Comparison of ENCODE assay signal across 10 mouse cellular contexts in genomic region chr13:64318355-64318754, GRCm38 (mm10). TPM values are rescaled to one million over a fixed set of nuclear protein-coding genes. Genes with fewer than 3 reads are reported as not detected.
A peak's percentile ranks its signal among the peaks of the same experiment; 100 is the strongest.
DNase-seq lines count a peak whose midpoint lies in the region; ATAC-seq and TF ChIP-seq lines count a peak whose summit lies in the region.
"Had no signal": no experiment of that assay in that cellular context is flagged by ENCODE, and none has a peak within 500 bp of the region (broad histone marks: within the 10 kb centered on the region; RNA-seq: fewer than 3 reads in every experiment).

No protein-coding gene starts in this region.

- WGBS in liver, adult 2 months, result 26% methylated on average over 2 of the region's 2 CpGs
- 78% methylated on average over 2 of the region's 2 CpGs for WGBS in liver, embryonic 11.5 days
- 60% methylated on average over 2 of the region's 2 CpGs for WGBS in intestine, postnatal 0 days

- H3K4me1 ChIP-seq in liver, adult 2 months (ENCODE audit: control insufficient read depth, insufficient read depth, low read length), result peaks cover 10% of the 10 kb centered on the region
- no peaks in the 10 kb centered on the region for H3K4me1 ChIP-seq in liver, embryonic 11.5 days (replicated peaks; ENCODE audit: control insufficient read depth, insufficient read depth, low read length)
- no peaks in the 10 kb centered on the region for H3K4me1 ChIP-seq in intestine, postnatal 0 days (replicated peaks; ENCODE audit: control insufficient read depth, insufficient read depth, low read length)
- H3K4me1 ChIP-seq: limb, embryonic 15.5 days had no signal

- no peaks in the 10 kb centered on the region for H3K36me3 ChIP-seq in liver, adult 2 months (ENCODE audit: control insufficient read depth, insufficient read depth, low read length)
- no peaks in the 10 kb centered on the region for H3K36me3 ChIP-seq in liver, embryonic 11.5 days (ENCODE audit: control insufficient read depth, insufficient read depth, low read length)
- H3K36me3 ChIP-seq in intestine, postnatal 0 days (ENCODE audit: control insufficient read depth, insufficient read depth), result no peaks in the 10 kb centered on the region
- H3K36me3 ChIP-seq: limb, embryonic 15.5 days had no signal

- no peaks in the 10 kb centered on the region for H3K9me3 ChIP-seq in liver, embryonic 11.5 days (ENCODE audit: control insufficient read depth, low read length)
- no peaks in the 10 kb centered on the region for H3K9me3 ChIP-seq in intestine, postnatal 0 days (ENCODE audit: control insufficient read depth)
- H3K9me3 ChIP-seq: limb, embryonic 15.5 days; megakaryocyte, embryonic 14.5 days had no signal

- no peaks in the 10 kb centered on the region for H3K79me2 ChIP-seq in liver, adult 2 months (ENCODE audit: control insufficient read depth, insufficient read depth, low read length)

- H3K27ac ChIP-seq in liver, adult 2 months (replicated peaks; ENCODE audit: insufficient read depth, low read depth, low read length), result no peak overlapping the region
- H3K27ac ChIP-seq in liver, embryonic 11.5 days (ENCODE audit: low read depth, low read length), result no peak overlapping the region
- H3K27ac ChIP-seq in intestine, postnatal 0 days (ENCODE audit: low read depth, low read length), result no peak overlapping the region
- H3K27ac ChIP-seq: limb, embryonic 15.5 days had no signal

- peak; percentile 40 to 62 for DNase-seq in cerebellum, postnatal 14 days
- no peak for DNase-seq in cerebellum, adult 9-11 months
- peak; percentile 81 for DNase-seq in liver, adult 2 months (ENCODE audit: extremely low read depth, low read depth, low spot score)
- no peak for DNase-seq in liver, embryonic 11.5 days (ENCODE audit: low spot score)
- DNase-seq in adrenal gland, postnatal 36 days, result peak; percentile 58 to 79
- DNase-seq in kidney, postnatal 25 days, result peak; percentile 78 to 87
- DNase-seq in layer of hippocampus, adult 11-12 months (ENCODE audit: low spot score), result no peak

- TF ChIP-seq POLR2A in liver, adult 2 months (IDR thresholded peaks at IDR 0.05; ENCODE audit: extremely low read depth, insufficient read depth, low read length), result no peak

- no peak overlapping the region for H3K9ac ChIP-seq in liver, adult 2 months (ENCODE audit: low read depth, low read length)
- no peak overlapping the region for H3K9ac ChIP-seq in liver, embryonic 11.5 days (ENCODE audit: low read depth, low read length)
- no peak overlapping the region for H3K9ac ChIP-seq in intestine, postnatal 0 days (ENCODE audit: low read depth, low read length)
- H3K9ac ChIP-seq: limb, embryonic 15.5 days had no signal

- ATAC-seq in liver, embryonic 11.5 days (replicated peaks; ENCODE audit: low FRiP score), result no peak
- no peak for ATAC-seq in intestine, postnatal 0 days

- no peaks in the 10 kb centered on the region for H3K27me3 ChIP-seq in liver, adult 2 months (ENCODE audit: control insufficient read depth, insufficient read depth, low read length)
- H3K27me3 ChIP-seq in liver, embryonic 11.5 days (replicated peaks; ENCODE audit: control insufficient read depth, insufficient read depth, low read length), result no peaks in the 10 kb centered on the region
- no peaks in the 10 kb centered on the region for H3K27me3 ChIP-seq in intestine, postnatal 0 days (replicated peaks; ENCODE audit: control insufficient read depth, insufficient read depth, low read length)
- H3K27me3 ChIP-seq: megakaryocyte, embryonic 14.5 days had no signal

- no peak overlapping the region for H3K4me3 ChIP-seq in liver, adult 2 months (ENCODE audit: insufficient read depth, low read depth, low read length)
- no peak overlapping the region for H3K4me3 ChIP-seq in liver, embryonic 11.5 days (ENCODE audit: low read depth, low read length)
- no peak overlapping the region for H3K4me3 ChIP-seq in intestine, postnatal 0 days (ENCODE audit: low read depth, low read length)
- H3K4me3 ChIP-seq: limb, embryonic 15.5 days; megakaryocyte, embryonic 14.5 days had no signal

- H3K4me2 ChIP-seq in liver, embryonic 11.5 days, result no peak overlapping the region
- H3K4me2 ChIP-seq in intestine, postnatal 0 days (replicated peaks; ENCODE audit: low read depth), result no peak overlapping the region
- H3K4me2 ChIP-seq: limb, embryonic 15.5 days had no signal

- TF ChIP-seq CTCF in liver, adult 2 months (IDR thresholded peaks at IDR 0.05; ENCODE audit: low read depth, low read length), result no peak
- TF ChIP-seq CTCF in intestine, postnatal 0 days (IDR thresholded peaks at IDR 0.05; ENCODE audit: low read depth), result no peak

RNA-seq across cellular contexts. Expression of gene Aaed1, which starts 5.8 kb away (rescaled TPM):
- 83.4 and 84.2 TPM in 2 replicates for total RNA-seq in liver, adult 2 months (2014; rRNA removed)
- polyA plus RNA-seq in liver, adult 2 months (2012; rRNA removed), result 20.8 and 21.1 TPM in 2 replicates
- 43.0 and 45.5 TPM in 2 replicates for polyA plus RNA-seq in liver, embryonic 11.5 days (2014; fragmentation: Nextera tagmentation; extraction: Ambion mirVana)
- total RNA-seq in adrenal gland, postnatal 36 days (2021), result 10 to 100 TPM; 34.1 to 50.3 TPM
- 28.9 and 29.9 TPM in 2 replicates for polyA plus RNA-seq in intestine, postnatal 0 days (2015; fragmentation: Nextera tagmentation; extraction: Ambion mirVana)

RNA-seq across cellular contexts. Expression of gene Cdc14b, which starts 43.3 kb away (rescaled TPM):
- total RNA-seq in liver, adult 2 months (2014; rRNA removed), result 31.7 and 35.8 TPM in 2 replicates
- polyA plus RNA-seq in liver, adult 2 months (2012; rRNA removed), result 6.7 and 7.6 TPM in 2 replicates
- 16.6 and 17.5 TPM in 2 replicates for polyA plus RNA-seq in liver, embryonic 11.5 days (2014; fragmentation: Nextera tagmentation; extraction: Ambion mirVana)
- 10 to 100 TPM in 1 of 2 experiments, 1 to 10 TPM in 1; 9.9 to 11.3 TPM for total RNA-seq in adrenal gland, postnatal 36 days (2021)
- 15.0 and 17.2 TPM in 2 replicates for polyA plus RNA-seq in intestine, postnatal 0 days (2015; fragmentation: Nextera tagmentation; extraction: Ambion mirVana)

RNA-seq across cellular contexts. Expression of gene Ctsl, which starts 52.3 kb away (rescaled TPM):
- total RNA-seq in liver, adult 2 months (2014; rRNA removed), result 624 and 654 TPM in 2 replicates
- 252 and 300 TPM in 2 replicates for polyA plus RNA-seq in liver, adult 2 months (2012; rRNA removed)
- 160 and 164 TPM in 2 replicates for polyA plus RNA-seq in liver, embryonic 11.5 days (2014; fragmentation: Nextera tagmentation; extraction: Ambion mirVana)
- total RNA-seq in adrenal gland, postnatal 36 days (2021), result 100 to 1,000 TPM; 206 to 799 TPM
- 1,058 and 1,193 TPM in 2 replicates for polyA plus RNA-seq in intestine, postnatal 0 days (2015; fragmentation: Nextera tagmentation; extraction: Ambion mirVana)

Comparison
In these comparisons a context has a peak if more than half of its experiments do, and no peak if none do; other contexts are left out.
1. DNase-seq: peak in cerebellum, postnatal 14 days (2 of 2), liver, adult 2 months (single experiment), adrenal gland, postnatal 36 days (2 of 2) and kidney, postnatal 25 days (2 of 2); none in cerebellum, adult 9-11 months (single experiment), liver, embryonic 11.5 days (single experiment) and layer of hippocampus, adult 11-12 months (single experiment).